Mouse (Mus musculus) myocyte (in vitro differentiated cells): ENCODE measurements around the gene Krt4. TPM values are rescaled to one million over a fixed set of nuclear protein-coding genes. Genes with fewer than 3 reads are reported as not detected.

Source experiments
- H3K27me3 ChIP-seq: one replicate; pipeline ENCODE4 v1.6.1; 2011; ENCODE audit not compliant: control insufficient read depth, insufficient read depth, insufficient read length
- H3K36me3 ChIP-seq: one replicate; pipeline ENCODE4 v1.6.1; 2011; ENCODE audit not compliant: control insufficient read depth, insufficient read depth
- H3K4me2 ChIP-seq: one replicate; pipeline ENCODE4 v1.6.1; 2011; ENCODE audit warnings: low read depth, control low read depth
- H3K4me3 ChIP-seq: one replicate; pipeline ENCODE4 v1.5.1; 2011; ENCODE audit warnings: mild to moderate bottlenecking, control low read depth, moderate library complexity
- H3K79me2 ChIP-seq: one replicate; pipeline ENCODE4 v1.6.1; 2011; ENCODE audit not compliant: control insufficient read depth, insufficient read depth
- H3ac ChIP-seq: one replicate; pipeline ENCODE4 v1.6.1; 2011; ENCODE audit not compliant: control insufficient read depth, insufficient read length
- CEBPB ChIP-seq: IDR thresholded peaks from 2 replicates; pipeline ENCODE4 v1.6.1; 2011; ENCODE audit warnings: mild to moderate bottlenecking, moderate library complexity; ENCODE audit not compliant: poor library complexity, insufficient read depth, severe bottlenecking
- E2F4 ChIP-seq: IDR thresholded peaks from one replicate; pipeline ENCODE4 v1.6.1; 2011; ENCODE audit warnings: mild to moderate bottlenecking, control low read depth, moderate library complexity; ENCODE audit not compliant: insufficient read depth
- MAX ChIP-seq: IDR thresholded peaks from one replicate; pipeline ENCODE4 v1.6.1; 2011; ENCODE audit warnings: low read depth, mild to moderate bottlenecking, control low read depth
- MYOD1 ChIP-seq, 3 experiments: IDR thresholded peaks; one replicate each; pipeline ENCODE4 v1.6.1; 2011; ENCODE audit warnings: control low read depth in 2 of 3, low read depth in 2 of 3, mild to moderate bottlenecking in 2 of 3, moderate library complexity in 1 of 3; ENCODE audit not compliant: insufficient read length in 2 of 3, control insufficient read depth in 1 of 3
- MYOG ChIP-seq, 3 experiments: IDR thresholded peaks; one replicate each; pipeline ENCODE4 v1.6.1; 2011; ENCODE audit warnings: control low read depth in 2 of 3, low read depth in 2 of 3, mild to moderate bottlenecking in 2 of 3; ENCODE audit not compliant: insufficient read length in 2 of 3, control insufficient read depth in 1 of 3, insufficient read depth in 1 of 3
- POLR2A ChIP-seq: IDR thresholded peaks from one replicate; pipeline ENCODE4 v1.6.1; 2011; ENCODE audit warnings: low read depth, mild to moderate bottlenecking, control low read depth, moderate library complexity; ENCODE audit not compliant: insufficient read length
- POLR2AphosphoS2 ChIP-seq: IDR thresholded peaks from one replicate; pipeline ENCODE4 v1.6.1; 2011; ENCODE audit warnings: low read depth, control low read depth; ENCODE audit not compliant: insufficient read length
- REST ChIP-seq: IDR thresholded peaks from one replicate; pipeline ENCODE4 v1.6.1; 2011; ENCODE audit warnings: mild to moderate bottlenecking, control low read depth, moderate library complexity; ENCODE audit not compliant: insufficient read depth, insufficient read length
- SRF ChIP-seq: IDR thresholded peaks from one replicate; pipeline ENCODE4 v1.6.1; 2011; ENCODE audit warnings: low read depth; ENCODE audit not compliant: control insufficient read depth, insufficient read length
- TCF12 ChIP-seq: IDR thresholded peaks from one replicate; pipeline ENCODE4 v1.6.1; 2011; ENCODE audit warnings: mild to moderate bottlenecking, control low read depth; ENCODE audit not compliant: poor library complexity, insufficient read depth, severe bottlenecking
- TCF3 ChIP-seq: IDR thresholded peaks from one replicate; pipeline ENCODE4 v1.6.1; 2011; ENCODE audit warnings: low read depth, control low read depth; ENCODE audit not compliant: insufficient read length
- USF1 ChIP-seq: IDR thresholded peaks from one replicate; pipeline ENCODE4 v1.6.1; 2011; ENCODE audit warnings: low read depth, mild to moderate bottlenecking, control low read depth, moderate library complexity
- polyA plus RNA-seq: library from polyadenylated mRNA; unstranded; fragments of >200 nt; fragmentation: generic; extraction: Trizol; gene quantifications from one replicate; pipeline ENCODE4 v1.2.1, GENCODE M21; 2012; ENCODE audit warnings: missing spikeins

The Krt4 gene
- polyA plus RNA-seq, 1 experiment = not detected

DNA sequence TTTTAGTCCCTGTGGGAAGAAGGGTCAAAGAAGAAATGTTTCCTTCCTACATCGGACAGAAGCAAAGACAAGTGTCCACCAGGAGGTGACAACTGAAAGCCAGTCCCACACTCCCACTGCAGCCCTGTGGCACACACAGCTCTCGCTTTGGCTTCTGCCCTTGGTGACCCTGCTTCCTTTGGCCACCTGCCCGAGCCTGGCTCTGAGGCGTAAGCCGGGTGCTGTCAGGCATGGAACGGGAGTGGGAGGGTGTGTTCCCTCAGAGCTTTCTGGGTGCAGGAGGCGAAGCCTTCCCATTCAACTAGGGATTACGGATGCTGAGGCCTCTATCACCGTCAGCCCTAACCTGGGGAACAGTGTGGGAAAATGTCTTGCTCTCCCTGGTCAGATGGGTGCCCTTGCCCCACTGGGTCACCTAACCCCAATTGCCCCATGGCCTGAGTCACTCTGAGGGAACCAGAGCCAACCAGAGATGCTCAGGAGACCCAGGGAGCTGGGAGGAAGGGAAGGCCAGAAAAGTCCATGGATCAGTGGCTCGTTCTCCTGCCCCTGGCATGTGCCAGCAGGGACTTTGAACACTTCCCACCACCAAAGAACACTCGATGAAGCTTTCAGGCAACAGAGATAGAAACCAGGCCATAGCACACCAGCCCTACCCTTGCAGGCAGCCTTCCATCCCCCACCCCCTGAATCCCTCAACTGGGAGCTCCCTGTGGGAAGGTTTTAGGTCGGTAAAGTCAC lies 3.0 kb upstream of the Krt4 start:
- H3K4me2 ChIP-seq = no peak overlapping the region
- no peak overlapping the region for H3K4me3 ChIP-seq
- TF ChIP-seq E2F4 (no peak), MYOD1 (IDR thresholded peaks at IDR 0.05; ENCODE audit: control insufficient read depth in 1 of 3, insufficient read length in 2 of 3, low read depth in 2 of 3) (no peak), CEBPB (no peak), USF1 (no peak)
- H3K79me2 ChIP-seq = no peaks in the 10 kb centered on the region
- no peak overlapping the region for H3ac ChIP-seq
- peaks cover 62% of the 10 kb centered on the region for H3K27me3 ChIP-seq
- no peaks in the 10 kb centered on the region for H3K36me3 ChIP-seq

DNA sequence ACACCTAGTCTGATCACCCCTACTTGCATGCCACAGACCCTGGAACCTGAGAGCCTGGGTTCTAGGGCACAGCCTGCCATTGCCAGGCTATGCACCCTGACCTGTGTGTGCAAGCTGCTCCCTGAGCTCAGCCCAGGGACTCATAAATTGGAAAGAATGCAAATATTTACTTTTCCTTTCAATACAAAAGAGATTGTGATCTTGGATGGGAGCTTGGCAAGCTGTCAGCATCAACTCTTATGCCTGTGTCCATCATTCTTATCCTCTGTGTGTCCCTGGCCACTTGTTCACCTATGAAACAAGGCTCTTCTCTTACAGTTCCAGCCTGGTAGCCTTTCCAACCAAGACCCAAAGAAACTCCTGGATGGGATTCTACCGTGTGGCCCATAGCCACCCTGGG lies 506 bp upstream of the Krt4 start:
- H3K79me2 ChIP-seq = no peaks in the 10 kb centered on the region
- H3K27me3 ChIP-seq = peaks cover 46% of the 10 kb centered on the region
- H3K4me3 ChIP-seq = no peak overlapping the region
- H3K36me3 ChIP-seq = no peaks in the 10 kb centered on the region
- no peak overlapping the region for H3K4me2 ChIP-seq
- H3ac ChIP-seq = no peak overlapping the region
- TF ChIP-seq POLR2A (no peak), MAX (no peak), MYOD1 (IDR thresholded peaks at IDR 0.05; ENCODE audit: control insufficient read depth in 1 of 3, insufficient read length in 2 of 3, low read depth in 2 of 3) (no peak), USF1 (no peak), TCF3 (no peak), POLR2AphosphoS2 (no peak), MYOG (IDR thresholded peaks at IDR 0.05; ENCODE audit: control insufficient read depth in 1 of 3, insufficient read depth in 1 of 3, insufficient read length in 2 of 3, low read depth in 2 of 3) (no peak)

DNA sequence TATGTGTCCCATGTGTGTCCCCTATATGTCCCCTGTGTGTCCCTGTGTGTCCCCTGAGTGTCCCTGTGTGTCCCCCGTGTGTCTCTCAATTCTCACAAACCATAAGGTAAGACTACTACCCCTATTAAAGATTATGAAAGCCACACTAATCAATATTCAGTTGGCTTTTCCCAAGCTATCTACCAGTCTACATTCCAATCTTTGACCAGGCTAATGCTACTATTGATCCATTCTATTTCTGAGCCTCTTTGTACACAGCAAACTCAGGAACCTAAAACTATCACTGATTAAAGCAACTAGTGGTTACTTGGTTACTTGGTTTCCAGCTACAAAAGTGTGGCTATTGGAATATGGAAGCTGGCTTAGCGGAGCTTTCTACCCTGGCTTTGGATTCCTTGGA lies 2.2 kb downstream of the Krt4 start:
- no peak overlapping the region for H3K4me2 ChIP-seq
- TF ChIP-seq MYOD1 (IDR thresholded peaks at IDR 0.05; ENCODE audit: control insufficient read depth in 1 of 3, insufficient read length in 2 of 3, low read depth in 2 of 3) (no peak), CEBPB (no peak), TCF12 (no peak), MYOG (IDR thresholded peaks at IDR 0.05; ENCODE audit: control insufficient read depth in 1 of 3, insufficient read depth in 1 of 3, insufficient read length in 2 of 3, low read depth in 2 of 3) (no peak), E2F4 (no peak), POLR2AphosphoS2 (no peak), MAX (no peak), TCF3 (no peak), SRF (no peak), REST (no peak), USF1 (no peak), POLR2A (no peak)
- H3K36me3 ChIP-seq = no peaks in the 10 kb centered on the region
- H3K79me2 ChIP-seq = no peaks in the 10 kb centered on the region
- no peak overlapping the region for H3K4me3 ChIP-seq
- peaks cover 52% of the 10 kb centered on the region for H3K27me3 ChIP-seq
- H3ac ChIP-seq = no peak overlapping the region

GRCm38 (mm10) chr15:101916072-101916471 lies 8.5 kb downstream of the Krt4 start:
- no peak overlapping the region for H3ac ChIP-seq
- TF ChIP-seq POLR2AphosphoS2 = no peak
- no peak for TF ChIP-seq MAX
- TF ChIP-seq MYOD1 (IDR thresholded peaks at IDR 0.05; ENCODE audit: control insufficient read depth in 1 of 3, insufficient read length in 2 of 3, low read depth in 2 of 3) = no peak
- TF ChIP-seq TCF12 = no peak
- no peak for TF ChIP-seq REST
- TF ChIP-seq MYOG (IDR thresholded peaks at IDR 0.05; ENCODE audit: control insufficient read depth in 1 of 3, insufficient read depth in 1 of 3, insufficient read length in 2 of 3, low read depth in 2 of 3) = no peak

DNA sequence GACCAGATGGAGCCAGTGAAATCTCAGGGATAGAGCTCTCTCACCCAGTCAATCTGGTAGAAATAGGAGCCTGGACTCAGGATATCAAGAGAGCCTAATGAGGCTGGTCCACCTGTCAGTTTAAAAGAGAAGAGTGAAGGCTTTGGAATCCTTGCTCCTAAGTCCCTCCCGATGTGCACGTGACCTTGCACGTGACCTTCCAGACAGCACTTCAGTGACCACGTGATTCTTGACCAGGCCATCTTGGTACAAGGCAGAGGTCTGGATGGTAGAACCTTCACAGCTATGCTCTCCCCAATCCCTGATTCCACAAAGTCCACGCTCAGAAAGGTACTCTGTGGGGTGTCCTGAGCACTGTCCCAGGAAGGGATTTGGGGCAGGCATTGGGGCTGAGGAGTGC lies 19.7 kb downstream of the Krt4 start:
- no peaks in the 10 kb centered on the region for H3K36me3 ChIP-seq

More at GRCm38 (mm10) chr15:101916072-101916471, 8.5 kb downstream of the Krt4 start:
- Histone ChIP-seq H3K4me3 (no peak overlapping the region), H3K79me2 (no peaks in the 10 kb centered on the region), H3K27me3 (peaks cover 36% of the 10 kb centered on the region), H3K36me3 (no peaks in the 10 kb centered on the region), H3K4me2 (no peak overlapping the region)

More for the DNA sequence above, 19.7 kb downstream of the Krt4 start:
- Histone ChIP-seq H3K4me3 (no peak overlapping the region), H3K4me2 (no peak overlapping the region), H3ac (no peak overlapping the region), H3K79me2 (no peaks in the 10 kb centered on the region), H3K27me3 (peaks cover 44% of the 10 kb centered on the region)
- TF ChIP-seq POLR2A (no peak), USF1 (peak; percentile 7)
